Mouse (Mus musculus) cerebellum, adult 11 months (tissue): ENCODE measurements around the gene Taar7a.

Experiments used
- DNase-seq: peaks from one replicate; pipeline ENCODE4 v3.0.0; 2022

Taar7a gene

DNA sequence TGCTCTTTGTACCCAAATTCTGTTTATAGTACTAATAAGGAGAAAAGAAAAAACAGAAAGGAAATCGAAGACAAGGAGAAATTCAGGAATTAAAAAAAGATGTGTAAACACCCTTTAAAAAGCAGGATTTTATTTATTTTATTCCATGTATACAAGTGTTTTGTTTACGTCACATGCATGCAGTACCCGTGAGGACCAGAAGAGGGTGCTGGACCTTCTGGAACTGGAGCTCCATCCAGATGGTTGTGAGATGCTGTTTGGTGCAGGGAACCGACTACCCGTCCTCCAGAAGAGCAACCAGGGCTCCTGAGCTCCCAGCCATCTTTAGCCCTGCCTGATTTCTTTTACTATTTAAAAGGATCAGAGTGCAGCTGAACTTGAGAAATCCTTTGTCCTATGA is 50.8 kb downstream of the Taar7a start:
- DNase-seq, result no peak
